Mouse (Mus musculus) midbrain, embryonic 10.5 days (tissue): Measurements from ENCODE around the gene Usp3. TPM values are rescaled to one million over a fixed set of nuclear protein-coding genes. Genes with fewer than 3 reads are reported as not detected.

ENCODE experiments used
- DNase-seq: peaks from one replicate; pipeline ENCODE4 v3.0.0-alpha.2; 2017; ENCODE audit warnings: low spot score
- H3K27ac ChIP-seq: fragments of 300-500 bp; sonication (generic); replicated peaks from 2 replicates; pipeline ENCODE4 v1.5.1; 2016; ENCODE audit warnings: mild to moderate bottlenecking
- H3K27me3 ChIP-seq: fragments of 300-500 bp; sonication (generic); 2 replicates; pipeline ENCODE4 v1.6.1; 2016; ENCODE audit warnings: low read depth, mild to moderate bottlenecking; ENCODE audit not compliant: poor library complexity, severe bottlenecking
- H3K36me3 ChIP-seq: fragments of 300-500 bp; sonication (generic); 2 replicates; pipeline ENCODE4 v1.6.1; 2016; ENCODE audit warnings: mild to moderate bottlenecking, moderate library complexity
- H3K4me1 ChIP-seq: fragments of 300-500 bp; sonication (generic); 2 replicates; pipeline ENCODE4 v1.6.1; 2016
- H3K4me3 ChIP-seq: fragments of 300-500 bp; sonication (generic); 2 replicates; pipeline ENCODE4 v1.5.1; 2016; ENCODE audit warnings: mild to moderate bottlenecking, moderate library complexity
- H3K9me3 ChIP-seq: fragments of 300-500 bp; sonication (generic); replicated peaks from 2 replicates; pipeline ENCODE4 v1.6.1; 2016; ENCODE audit warnings: mild to moderate bottlenecking
- WGBS: fragments of 180-500 bp; shearing (Covaris S2); methylation state at CpG from one replicate; pipeline ENCODE4 v1.1.7; 2016; 5-methylcytosine and 5-hydroxymethylcytosine counted together
- polyA plus RNA-seq: library from polyadenylated mRNA; unstranded; fragments of >200 nt; fragmentation: Nextera tagmentation; extraction: Ambion mirVana; gene quantifications from 2 replicates; pipeline ENCODE4 v1.2.1, GENCODE M21; 2016

Usp3 gene
- 88.1 and 103 TPM in 2 replicates for polyA plus RNA-seq

- Histone ChIP-seq H3K9me3 (no peaks in the 10 kb centered on the region), H3K27ac (peak within 1 kb of the TSS; percentile 99), H3K4me1 (peaks cover 60% of the 10 kb centered on the region), H3K4me3 (peak within 1 kb of the TSS; percentile 98), H3K36me3 (no peaks in the 10 kb centered on the region), H3K27me3 (peaks cover 33% of the 10 kb centered on the region)
- DNase-seq: peak; percentile 97
- WGBS: under 1% methylated on average over 73 of the region's 73 CpGs
These were observed at the start of gene Usp3 for GRCm38 (mm10) chr9:66592708-66593612. Usp3 (minus strand) TSS chr9:66593142.

- H3K27me3 ChIP-seq: no peaks in the 10 kb centered on the region
- H3K36me3 ChIP-seq: no peaks in the 10 kb centered on the region
- no peak for DNase-seq
- no peak overlapping the region for H3K27ac ChIP-seq
- 83% methylated on average over 7 of the region's 7 CpGs for WGBS
- H3K4me3 ChIP-seq: no peak overlapping the region
- no peaks in the 10 kb centered on the region for H3K4me1 ChIP-seq
- H3K9me3 ChIP-seq: no peaks in the 10 kb centered on the region
These were observed 47.5 kb upstream of the Usp3 start for GRCm38 (mm10) chr9:66640491-66640890.

GRCm38 (mm10) chr9:66639626-66640025, 46.7 kb upstream of the Usp3 start:
- 92% methylated on average over 2 of the region's 2 CpGs for WGBS
- Histone ChIP-seq H3K4me1 (no peaks in the 10 kb centered on the region), H3K27me3 (no peaks in the 10 kb centered on the region), H3K27ac (no peak overlapping the region), H3K36me3 (no peaks in the 10 kb centered on the region), H3K9me3 (no peaks in the 10 kb centered on the region), H3K4me3 (no peak overlapping the region)
- no peak for DNase-seq

DNA sequence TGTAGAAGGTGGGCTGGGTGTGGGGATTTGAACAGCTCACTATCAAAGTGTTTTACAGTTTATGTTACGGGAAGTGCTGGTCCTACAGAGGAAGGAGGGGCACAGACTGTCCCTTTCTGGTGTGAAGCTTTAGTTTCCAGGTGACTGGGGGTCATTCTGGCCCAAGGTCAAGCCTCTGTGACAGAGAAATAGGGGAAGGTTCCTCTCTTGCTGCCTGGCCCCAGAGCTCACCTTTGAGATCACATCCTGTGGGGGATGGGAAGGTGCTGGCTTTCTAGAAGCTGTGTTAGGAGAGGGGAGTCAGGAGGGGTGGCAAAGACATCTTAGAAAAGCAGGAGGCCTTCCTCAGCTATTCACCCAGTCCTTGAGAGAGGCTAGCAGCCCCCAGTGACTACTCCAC, 39.5 kb upstream of the Usp3 start:
- peaks cover 30% of the 10 kb centered on the region for H3K4me1 ChIP-seq
- no peaks in the 10 kb centered on the region for H3K27me3 ChIP-seq
- H3K27ac ChIP-seq: no peak overlapping the region; the same call in 1 of the 2 replicates
- no peak overlapping the region for H3K4me3 ChIP-seq
- no peak for DNase-seq
- WGBS: 95% methylated on average over 1 of the region's 1 CpGs
- H3K36me3 ChIP-seq: no peaks in the 10 kb centered on the region
- H3K9me3 ChIP-seq: no peaks in the 10 kb centered on the region

GRCm38 (mm10) chr9:66630931-66631330, 38.0 kb upstream of the Usp3 start:
- peaks cover 32% of the 10 kb centered on the region for H3K4me1 ChIP-seq
- H3K36me3 ChIP-seq: no peaks in the 10 kb centered on the region
- H3K27ac ChIP-seq: peak overlapping the region; percentile 52
- WGBS: 12% methylated on average over 1 of the region's 1 CpGs
- H3K9me3 ChIP-seq: no peaks in the 10 kb centered on the region
- H3K4me3 ChIP-seq: no peak overlapping the region
- no peak for DNase-seq
- no peaks in the 10 kb centered on the region for H3K27me3 ChIP-seq

GRCm38 (mm10) chr9:66626661-66627060, 33.7 kb upstream of the Usp3 start:
- 87% methylated on average over 5 of the region's 5 CpGs for WGBS
- no peaks in the 10 kb centered on the region for H3K27me3 ChIP-seq
- H3K36me3 ChIP-seq: no peaks in the 10 kb centered on the region
- 0 out of 2 replicates have a peak overlapping the region, but pooled peaks have one; percentile 9 for H3K27ac ChIP-seq
- H3K4me3 ChIP-seq: no peak overlapping the region
- H3K9me3 ChIP-seq: no peaks in the 10 kb centered on the region
- H3K4me1 ChIP-seq: peaks cover 29% of the 10 kb centered on the region
- no peak for DNase-seq

- Histone ChIP-seq H3K4me1 (peaks cover 26% of the 10 kb centered on the region), H3K36me3 (no peaks in the 10 kb centered on the region), H3K9me3 (no peaks in the 10 kb centered on the region), H3K4me3 (no peak overlapping the region), H3K27ac (no peak overlapping the region), H3K27me3 (no peaks in the 10 kb centered on the region)
- DNase-seq: no peak
- WGBS: 73% methylated on average over 4 of the region's 4 CpGs
These were observed 33.1 kb upstream of the Usp3 start for GRCm38 (mm10) chr9:66625974-66626530.

DNA sequence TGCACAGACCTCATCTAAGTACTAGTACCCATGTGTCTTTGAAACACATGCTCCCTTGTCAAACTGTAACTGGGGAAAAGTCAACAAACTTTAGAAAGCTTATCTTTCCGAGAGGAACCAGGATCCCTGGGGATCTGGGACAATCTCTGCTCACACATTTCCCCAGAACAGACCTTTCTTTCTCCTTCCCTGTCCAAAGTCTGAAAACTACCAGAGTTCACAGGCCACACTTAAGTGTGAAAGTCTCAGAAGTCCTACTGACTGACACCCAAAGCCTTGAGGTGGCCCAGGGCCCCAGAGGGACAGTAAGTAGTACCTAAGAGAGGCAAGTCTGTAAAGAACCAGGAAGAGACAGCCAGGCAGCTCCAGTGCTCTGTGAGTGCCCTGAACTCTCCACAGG, 31.9 kb upstream of the Usp3 start:
- no peak for DNase-seq
- 82% methylated on average over 1 of the region's 1 CpGs for WGBS
- H3K4me1 ChIP-seq: peaks cover 23% of the 10 kb centered on the region
- H3K4me3 ChIP-seq: no peak overlapping the region
- no peaks in the 10 kb centered on the region for H3K9me3 ChIP-seq
- H3K27me3 ChIP-seq: no peaks in the 10 kb centered on the region
- 0 out of 2 replicates have a peak overlapping the region, but pooled peaks have one; percentile 18 for H3K27ac ChIP-seq
- H3K36me3 ChIP-seq: no peaks in the 10 kb centered on the region

DNA sequence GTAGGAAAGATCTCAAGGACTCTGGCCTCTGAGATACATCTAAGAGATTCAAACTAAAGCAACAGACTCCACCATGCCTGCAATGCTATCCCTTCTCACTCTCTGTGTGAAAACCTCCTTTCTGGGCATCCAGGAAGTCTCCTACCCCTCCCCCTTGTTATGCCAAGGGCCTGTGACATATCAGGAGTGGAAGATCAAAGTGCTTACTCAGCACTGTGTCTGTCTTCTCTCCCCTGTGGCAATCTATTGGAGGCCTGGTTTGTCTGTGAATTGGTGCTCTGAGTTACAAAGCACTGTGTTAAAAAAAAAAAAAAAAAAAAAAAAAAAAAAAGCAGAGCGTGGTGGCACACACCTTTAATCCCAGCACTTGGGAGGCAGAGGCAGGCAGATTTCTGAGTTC, 30.7 kb upstream of the Usp3 start:
- DNase-seq: no peak
- 100% methylated on average over 1 of the region's 1 CpGs for WGBS
- no peaks in the 10 kb centered on the region for H3K9me3 ChIP-seq
- H3K27me3 ChIP-seq: no peaks in the 10 kb centered on the region
- no peak overlapping the region for H3K4me3 ChIP-seq
- H3K36me3 ChIP-seq: no peaks in the 10 kb centered on the region
- H3K4me1 ChIP-seq: peaks cover 21% of the 10 kb centered on the region
- H3K27ac ChIP-seq: no peak overlapping the region

DNA sequence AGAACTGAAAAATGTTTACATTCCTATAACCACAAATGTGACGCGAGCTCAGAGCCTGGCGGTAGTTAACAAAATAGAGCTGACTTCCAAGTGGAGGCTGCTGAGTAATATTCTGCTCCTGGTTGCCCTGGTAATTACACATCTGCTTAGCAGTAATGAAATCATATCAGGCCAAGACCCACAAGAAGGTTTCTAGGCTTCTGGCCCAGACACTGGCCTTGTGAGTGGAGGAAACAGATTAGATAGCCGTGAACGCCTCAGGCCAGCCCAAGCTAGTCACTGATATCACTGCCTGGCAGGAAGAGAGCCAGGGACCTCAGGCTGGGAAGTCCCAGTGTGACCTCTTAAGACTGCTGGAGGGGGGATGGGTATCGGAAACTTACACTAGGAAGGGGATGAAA, 27.6 kb upstream of the Usp3 start:
- Histone ChIP-seq H3K27me3 (no peaks in the 10 kb centered on the region), H3K4me3 (no peak overlapping the region), H3K27ac (peak overlapping the region; percentile 69), H3K36me3 (no peaks in the 10 kb centered on the region), H3K9me3 (no peaks in the 10 kb centered on the region), H3K4me1 (peaks cover 18% of the 10 kb centered on the region)
- WGBS: 51% methylated on average over 6 of the region's 6 CpGs
- DNase-seq: peak; percentile 33

DNA sequence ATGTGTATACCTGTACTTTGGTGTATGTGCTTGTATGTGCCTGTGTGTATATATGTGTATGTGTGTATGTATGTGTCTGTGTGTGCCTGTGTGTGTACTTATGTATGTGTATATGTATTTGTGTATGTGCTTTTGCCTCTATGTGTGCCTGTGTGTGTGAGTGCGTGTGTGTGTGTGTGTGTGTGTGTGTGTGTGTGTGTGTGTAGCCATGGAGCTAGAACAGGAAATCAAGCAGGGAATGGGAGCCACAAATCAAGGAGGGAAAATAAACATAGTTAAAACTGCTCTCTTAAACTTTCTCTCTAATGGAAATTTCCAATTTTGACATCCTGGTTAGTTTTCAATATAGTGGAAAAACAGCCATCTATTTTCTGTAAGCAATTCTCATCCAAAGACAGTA, 27.1 kb upstream of the Usp3 start:
- DNase-seq: no peak
- no peaks in the 10 kb centered on the region for H3K27me3 ChIP-seq
- no peak overlapping the region for H3K4me3 ChIP-seq
- WGBS: 80% methylated on average over 1 of the region's 1 CpGs
- no peaks in the 10 kb centered on the region for H3K36me3 ChIP-seq
- peaks cover 14% of the 10 kb centered on the region for H3K4me1 ChIP-seq
- no peak overlapping the region for H3K27ac ChIP-seq
- no peaks in the 10 kb centered on the region for H3K9me3 ChIP-seq

GRCm38 (mm10) chr9:66617812-66618211, 24.9 kb upstream of the Usp3 start:
- H3K27me3 ChIP-seq: no peaks in the 10 kb centered on the region
- H3K36me3 ChIP-seq: no peaks in the 10 kb centered on the region
- peaks cover 12% of the 10 kb centered on the region for H3K4me1 ChIP-seq
- DNase-seq: no peak
- no peak overlapping the region for H3K27ac ChIP-seq
- H3K4me3 ChIP-seq: no peak overlapping the region
- H3K9me3 ChIP-seq: no peaks in the 10 kb centered on the region
- WGBS: 100% methylated on average over 2 of the region's 2 CpGs

GRCm38 (mm10) chr9:66616858-66617257, 23.9 kb upstream of the Usp3 start:
- Histone ChIP-seq H3K9me3 (no peaks in the 10 kb centered on the region), H3K4me3 (no peak overlapping the region), H3K27me3 (no peaks in the 10 kb centered on the region), H3K4me1 (peaks cover 15% of the 10 kb centered on the region), H3K36me3 (no peaks in the 10 kb centered on the region), H3K27ac (no peak overlapping the region)
- 81% methylated on average over 4 of the region's 4 CpGs for WGBS
- DNase-seq: no peak
